24 mouse cellular contexts compared by ENCODE assay signal in the genomic region with DNA sequence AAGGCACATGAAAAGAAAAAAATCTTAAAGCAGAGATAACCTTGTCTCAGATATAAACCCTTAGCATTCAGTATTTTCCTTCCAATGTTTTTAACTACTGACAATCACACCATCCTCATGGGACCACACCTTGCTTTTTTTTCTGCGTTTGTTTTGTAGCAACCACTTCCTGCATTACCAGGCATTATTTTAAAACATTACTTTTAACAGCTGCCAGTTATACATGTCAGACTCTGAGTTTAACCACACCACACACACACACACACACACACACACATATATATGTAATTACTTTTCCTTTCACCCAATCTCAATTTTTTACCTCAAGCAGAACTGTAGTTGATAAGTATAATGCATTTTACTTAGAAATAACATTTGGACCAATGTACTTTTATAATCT.
DNase-seq lines count a peak whose midpoint lies in the region; ATAC-seq lines count a peak whose summit lies in the region.
"Had no signal": no experiment of that assay in that cellular context is flagged by ENCODE, and none has a peak within 500 bp of the region (broad histone marks: within the 10 kb centered on the region; RNA-seq: fewer than 3 reads in every experiment).

No protein-coding gene starts in this region.

- H3K4me3 ChIP-seq in hindbrain, embryonic 16.5 days (ENCODE audit: low read length), result no peak overlapping the region
- H3K4me3 ChIP-seq: embryonic facial prominence, embryonic 15.5 days; left cerebral cortex, adult 2 months; limb, embryonic 15.5 days; lung, embryonic 15.5 days; midbrain, embryonic 12.5 days; neural tube, embryonic 13.5 days; stomach, embryonic 15.5 days had no signal

- H3K9ac ChIP-seq in hindbrain, embryonic 16.5 days (ENCODE audit: low read depth, low read length), result no peak overlapping the region
- H3K9ac ChIP-seq: embryonic facial prominence, embryonic 15.5 days; limb, embryonic 15.5 days; liver, embryonic 14.5 days; lung, embryonic 15.5 days; midbrain, embryonic 12.5 days; neural tube, embryonic 13.5 days; stomach, embryonic 15.5 days had no signal

- H3K4me1 ChIP-seq in hindbrain, embryonic 16.5 days (ENCODE audit: control insufficient read depth, insufficient read depth, low read depth, low read length), result no peaks in the 10 kb centered on the region
- H3K4me1 ChIP-seq: embryonic facial prominence, embryonic 15.5 days; limb, embryonic 15.5 days; midbrain, embryonic 12.5 days; stomach, embryonic 15.5 days had no signal

- H3K27ac ChIP-seq in hindbrain, embryonic 16.5 days (ENCODE audit: low read depth, low read length), result no peak overlapping the region
- H3K27ac ChIP-seq: embryonic facial prominence, embryonic 15.5 days; left cerebral cortex, adult 2 months; limb, embryonic 15.5 days; liver, embryonic 14.5 days; lung, embryonic 15.5 days; midbrain, embryonic 12.5 days; neural tube, embryonic 13.5 days; stomach, embryonic 15.5 days had no signal

- intact Hi-C loops in heart, postnatal 25 days (cut with DNase I), result no loop called here

- 88% methylated on average over 1 of the region's 1 CpGs for WGBS in hindbrain, embryonic 16.5 days

- ATAC-seq in hindbrain, embryonic 16.5 days, result no peak
- ATAC-seq: forebrain, embryonic 14.5 days had no signal

- no peaks in the 10 kb centered on the region for H3K9me3 ChIP-seq in hindbrain, embryonic 16.5 days (ENCODE audit: control insufficient read depth, low read length)
- H3K9me3 ChIP-seq: embryonic facial prominence, embryonic 15.5 days; limb, embryonic 15.5 days; lung, embryonic 15.5 days; midbrain, embryonic 12.5 days; neural tube, embryonic 13.5 days; stomach, embryonic 15.5 days had no signal

- peak; percentile 3 for DNase-seq in heart, adult 11 months
- no peak for DNase-seq in heart, postnatal 25 days (ENCODE audit: low spot score)
- DNase-seq in B cell, adult 2 months, result peak; percentile 40 to 54
- peak; percentile 73 for DNase-seq in T-cell, adult 2 months (ENCODE audit: low spot score)
- peak; percentile 85 for DNase-seq in naive thymus-derived CD4-positive, alpha-beta T cell, adult 2 months (ENCODE audit: low read depth)
- no peak for DNase-seq in embryo, embryonic 11 days
- DNase-seq in gastrocnemius, postnatal 10 days, result no peak
- DNase-seq: adrenal gland, postnatal 36 days; cerebellum, adult 9-10 months; kidney, adult 8-10 months; kidney, postnatal 10 days; right cerebral cortex, adult 18-20 months; thymus, postnatal 4 days had no signal

- H3K27me3 ChIP-seq in hindbrain, embryonic 16.5 days (replicated peaks; ENCODE audit: control insufficient read depth, insufficient read depth, low read length), result no peaks in the 10 kb centered on the region
- H3K27me3 ChIP-seq: embryonic facial prominence, embryonic 15.5 days; limb, embryonic 15.5 days; lung, embryonic 15.5 days; midbrain, embryonic 12.5 days; neural tube, embryonic 13.5 days; stomach, embryonic 15.5 days had no signal

- H3K36me3 ChIP-seq in hindbrain, embryonic 16.5 days (ENCODE audit: control insufficient read depth, insufficient read depth, low read length), result no peaks in the 10 kb centered on the region
- H3K36me3 ChIP-seq: embryonic facial prominence, embryonic 15.5 days; limb, embryonic 15.5 days; lung, embryonic 15.5 days; midbrain, embryonic 12.5 days; neural tube, embryonic 13.5 days; stomach, embryonic 15.5 days had no signal

- no peak overlapping the region for H3K4me2 ChIP-seq in hindbrain, embryonic 16.5 days (ENCODE audit: low read length)
- H3K4me2 ChIP-seq: embryonic facial prominence, embryonic 15.5 days; heart, embryonic 11.5 days; limb, embryonic 15.5 days; lung, embryonic 15.5 days; midbrain, embryonic 12.5 days; neural tube, embryonic 13.5 days; stomach, embryonic 15.5 days had no signal

Comparison
In these comparisons a context has a peak if more than half of its experiments do, and no peak if none do; other contexts are left out.
1. DNase-seq: peak in heart, adult 11 months (single experiment), B cell, adult 2 months (2 of 2), T-cell, adult 2 months (single experiment) and naive thymus-derived CD4-positive, alpha-beta T cell, adult 2 months (single experiment); none in heart, postnatal 25 days (single experiment), embryo, embryonic 11 days (single experiment) and gastrocnemius, postnatal 10 days (single experiment).